Mouse (Mus musculus): ENCODE measurements around the gene Efcab9.

Efcab9 gene

DNA sequence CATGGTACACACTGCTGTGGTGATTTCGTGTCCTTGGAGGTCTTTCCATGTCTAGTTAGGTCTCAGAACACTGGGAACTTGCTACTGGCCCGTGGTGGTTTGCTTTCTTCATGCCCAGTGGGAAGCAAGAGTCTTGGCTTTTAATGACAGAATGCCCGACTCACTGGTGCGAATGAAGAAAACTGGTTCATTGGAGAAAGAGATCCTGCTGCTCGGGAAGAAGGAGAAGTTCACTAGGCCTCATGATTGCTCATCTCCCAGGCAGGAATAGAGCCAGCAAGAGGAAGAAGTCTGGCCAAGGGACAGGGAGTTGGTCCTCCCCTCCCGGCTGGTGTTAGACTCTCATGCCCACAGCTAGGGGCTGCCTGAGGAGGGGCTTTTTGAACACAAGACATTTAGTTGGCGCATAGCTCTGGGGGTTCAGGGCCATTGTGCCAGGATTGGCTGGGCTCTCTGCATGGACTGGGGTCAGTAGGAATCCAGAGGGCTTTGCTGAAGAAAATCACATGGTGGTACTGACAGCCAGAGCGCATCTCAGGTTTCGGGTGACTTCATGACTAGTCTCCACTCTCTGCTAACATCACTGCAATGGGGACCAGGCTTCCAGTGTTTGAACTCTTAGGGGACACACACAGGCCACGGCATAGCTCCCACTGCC is 24.6 kb upstream of the Efcab9 start:
- CTCF ChIA-PET = interaction anchor here (0.7 kb wide), 1 partner anchor 128 kb away, joined by 3 read pairs; no protein-coding TSS in a partner anchor

DNA sequence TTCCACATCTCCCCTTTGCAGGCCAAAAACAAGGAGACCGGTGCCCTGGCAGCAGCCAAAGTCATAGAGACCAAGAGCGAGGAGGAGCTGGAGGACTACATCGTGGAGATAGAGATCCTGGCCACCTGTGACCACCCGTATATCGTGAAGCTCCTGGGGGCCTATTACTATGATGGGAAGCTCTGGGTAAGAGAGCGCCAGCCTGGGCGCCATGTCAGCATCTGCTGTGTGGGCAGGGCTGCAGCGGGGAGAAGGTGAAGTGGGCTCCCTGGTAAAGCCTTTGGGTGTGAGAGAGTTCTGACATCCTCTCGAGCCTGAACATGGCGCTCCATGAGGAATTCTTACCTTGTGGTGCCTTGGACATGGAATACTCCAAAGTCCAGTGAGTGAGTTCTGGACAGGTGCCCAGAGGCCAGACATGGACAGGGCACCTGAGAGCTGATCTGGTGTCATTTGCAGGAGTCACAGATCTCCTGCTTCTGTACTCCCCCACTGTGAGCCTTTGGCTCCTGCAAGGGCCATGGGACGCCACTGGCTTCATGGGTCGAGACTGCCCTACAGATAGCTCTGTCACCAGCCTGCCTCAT is 23.3 kb upstream of the Efcab9 start:
- CTCF ChIA-PET = interaction anchor here (0.6 to 0.7 kb wide), 3 partner anchors 9 to 31 kb away, joined by 4 to 9 read pairs (median 5); no protein-coding TSS in a partner anchor

DNA sequence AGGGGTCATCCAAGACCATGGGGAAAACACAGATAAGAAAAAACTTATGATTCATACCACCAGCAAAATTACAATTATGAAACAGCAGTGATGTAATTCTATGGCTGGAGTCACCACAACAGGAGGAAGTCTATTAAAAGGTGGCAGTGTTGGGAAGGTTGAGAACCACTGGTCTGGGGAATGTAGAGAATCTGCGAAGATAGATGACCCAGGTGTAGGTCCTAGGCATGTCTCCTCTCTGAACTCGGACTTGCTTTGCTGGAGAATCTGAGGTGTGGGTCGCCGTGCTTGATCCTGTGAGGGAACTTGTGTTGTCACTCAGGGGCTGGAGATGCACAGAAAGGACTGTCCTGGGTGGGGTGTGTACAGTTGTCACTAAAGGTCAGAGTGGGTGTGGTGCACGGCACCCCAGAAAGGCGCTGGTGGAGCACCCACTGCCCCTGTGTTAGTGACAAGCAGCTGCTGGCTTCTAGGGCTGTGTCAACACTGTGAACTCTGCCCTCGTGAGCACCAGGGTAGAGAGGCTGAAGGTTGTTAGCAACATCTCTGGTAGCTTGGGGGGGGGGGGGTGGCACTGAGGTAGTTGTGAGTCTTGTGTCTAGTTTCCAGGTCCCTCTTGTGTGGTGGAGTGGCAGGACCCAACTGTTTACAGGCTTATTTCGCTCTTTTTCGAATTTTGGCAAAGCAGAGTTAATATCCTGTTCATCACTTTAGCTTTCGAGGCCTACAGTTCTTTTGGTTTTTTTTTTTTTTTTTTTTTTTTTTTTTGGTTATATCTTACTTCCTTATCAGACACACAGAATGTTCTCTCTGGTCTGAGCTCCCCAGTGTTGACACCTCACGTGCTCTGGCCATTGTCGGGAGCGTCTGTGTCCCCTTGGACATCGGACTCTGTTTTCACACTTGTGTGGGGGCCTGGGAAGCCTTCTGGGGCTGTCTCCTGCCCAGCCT is 22.5 kb upstream of the Efcab9 start:
- CTCF ChIA-PET = interaction anchor here (0.6 to 0.7 kb wide), 2 partner anchors 32 to 145 kb away, joined by 5 to 9 read pairs; no protein-coding TSS in a partner anchor

GRCm38 (mm10) chr11:32553311-32554140 is 21.6 kb upstream of the Efcab9 start:
- CTCF ChIA-PET = interaction anchor here (0.6 kb wide), 1 partner anchor 167 kb away, joined by 3 read pairs; no protein-coding TSS in a partner anchor

GRCm38 (mm10) chr11:32552401-32553090 is 20.7 kb upstream of the Efcab9 start:
- CTCF ChIA-PET = no interaction called here

- CTCF ChIA-PET = no interaction called here
Observed at GRCm38 (mm10) chr11:32551579-32552297, 19.9 kb upstream of the Efcab9 start.

DNA sequence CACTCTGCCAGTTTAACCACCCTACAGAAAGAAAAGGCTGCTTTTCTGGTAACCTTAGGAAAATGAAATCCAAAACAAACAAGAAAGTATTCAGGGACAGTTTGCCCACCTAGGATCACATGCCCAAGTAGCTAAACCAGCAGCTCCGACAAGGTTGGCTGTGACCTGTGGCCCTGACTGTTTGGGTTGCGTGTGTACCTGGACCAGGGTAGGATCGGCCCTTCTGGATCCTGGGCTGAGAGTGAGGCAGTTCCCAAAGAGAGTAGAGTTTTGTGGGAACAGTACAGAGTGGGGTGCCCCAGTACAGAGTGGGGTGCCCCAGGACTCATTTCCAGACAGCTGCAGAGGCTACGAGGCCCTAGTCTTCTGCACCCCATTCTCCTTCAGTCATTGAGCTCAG is 19.2 kb upstream of the Efcab9 start:
- CTCF ChIA-PET = no interaction called here

DNA sequence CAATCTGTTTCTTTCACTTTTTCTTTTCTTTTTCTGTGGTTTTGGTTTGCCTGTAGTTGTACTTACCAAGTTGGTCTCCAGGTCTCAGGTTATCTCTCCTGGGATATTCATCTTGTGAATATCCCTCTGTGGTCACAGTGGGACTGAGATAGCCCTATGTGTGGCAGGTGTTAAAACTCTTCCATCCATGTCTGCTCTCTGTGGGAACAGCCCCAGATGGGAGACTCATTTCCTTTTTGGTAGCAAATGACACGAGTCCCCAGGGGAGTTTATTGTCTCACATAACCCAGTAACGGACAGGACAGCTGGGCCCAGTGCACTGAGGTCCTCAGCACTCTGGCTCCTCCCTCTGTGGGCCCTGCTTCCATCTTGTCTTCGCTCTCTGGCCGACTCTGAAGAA is 18.2 kb upstream of the Efcab9 start:
- CTCF ChIA-PET = no interaction called here

- CTCF ChIA-PET = interaction anchor here (0.6 to 0.9 kb wide), 2 partner anchors 8 to 55 kb away, joined by 3 to 5 read pairs; no protein-coding TSS in a partner anchor
Observed at GRCm38 (mm10) chr11:32549236-32549635, 17.4 kb upstream of the Efcab9 start.

DNA sequence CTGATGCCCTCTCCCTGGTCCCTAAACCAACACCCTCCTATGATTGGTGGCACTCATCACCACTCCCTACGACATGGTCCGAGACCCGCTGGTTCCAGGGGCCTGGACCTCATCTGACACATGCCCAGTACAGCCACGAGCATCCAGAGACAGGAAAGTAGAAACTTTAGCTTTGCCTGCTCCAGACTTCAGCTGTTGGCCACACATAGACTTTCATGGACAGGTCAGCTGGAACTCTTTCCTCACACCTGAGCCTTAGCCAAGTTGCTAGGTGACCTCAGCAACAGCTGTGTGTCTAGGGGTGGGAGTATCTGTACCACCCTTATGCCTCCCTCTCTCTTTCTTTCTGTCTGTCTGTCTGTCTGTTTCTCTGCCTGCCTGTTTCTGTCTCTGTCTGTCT is 16.4 kb upstream of the Efcab9 start:
- CTCF ChIA-PET = interaction anchor here (0.9 kb wide), 1 partner anchor 9 kb away, joined by 5 read pairs; no protein-coding TSS in a partner anchor

DNA sequence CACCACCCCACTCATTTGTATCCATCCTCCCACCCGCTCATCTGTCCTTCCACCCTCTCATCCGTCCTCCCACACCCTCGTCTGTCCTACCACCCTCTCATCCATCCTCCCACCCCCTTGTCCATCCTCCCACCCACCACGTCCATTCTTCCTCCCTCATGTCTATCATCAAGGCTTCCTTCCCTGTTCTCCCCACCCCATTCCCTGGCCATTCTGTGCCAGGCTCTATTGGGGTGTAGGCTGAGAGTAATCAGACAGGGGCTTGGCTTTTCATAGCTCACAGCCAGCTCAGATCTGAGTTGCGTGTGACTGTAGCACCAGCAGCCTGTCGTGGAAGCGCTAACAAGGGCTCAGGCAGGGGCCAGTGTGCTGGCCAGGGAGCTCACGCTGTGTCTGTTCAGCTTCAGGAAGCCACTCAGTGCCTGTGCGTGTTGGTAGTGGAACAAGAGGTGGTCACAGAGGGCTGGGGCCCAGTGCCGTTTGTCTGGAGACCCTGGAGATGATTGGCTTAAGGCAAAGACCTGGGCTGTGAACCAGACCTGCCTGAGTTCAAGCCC is 15.6 kb upstream of the Efcab9 start:
- CTCF ChIA-PET = no interaction called here

DNA sequence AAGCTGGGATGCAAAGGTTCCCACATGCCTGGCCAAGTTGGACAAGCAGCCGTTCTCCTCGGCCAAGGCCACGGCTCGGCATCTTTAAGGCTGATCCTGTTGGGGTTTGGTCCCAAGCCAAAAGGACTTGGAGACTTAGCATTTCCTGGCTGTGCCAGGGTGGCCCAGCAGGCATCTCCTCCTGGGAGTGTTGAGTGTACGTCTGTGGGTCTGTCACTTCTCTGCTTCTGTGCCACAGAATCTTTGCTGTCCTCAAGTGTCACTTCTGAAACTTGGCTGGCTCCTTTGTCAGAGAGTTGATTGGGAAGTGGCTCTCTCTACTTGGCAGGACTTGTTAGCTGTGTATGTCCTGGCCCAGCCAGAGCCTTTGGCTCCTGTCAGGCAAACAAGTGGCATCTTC is 14.6 kb upstream of the Efcab9 start:
- CTCF ChIA-PET = interaction anchor here (0.6 kb wide), 1 partner anchor 9 kb away, joined by 4 read pairs; no protein-coding TSS in a partner anchor

- CTCF ChIA-PET = no interaction called here
Observed at GRCm38 (mm10) chr11:32545605-32546004, 13.7 kb upstream of the Efcab9 start.

DNA sequence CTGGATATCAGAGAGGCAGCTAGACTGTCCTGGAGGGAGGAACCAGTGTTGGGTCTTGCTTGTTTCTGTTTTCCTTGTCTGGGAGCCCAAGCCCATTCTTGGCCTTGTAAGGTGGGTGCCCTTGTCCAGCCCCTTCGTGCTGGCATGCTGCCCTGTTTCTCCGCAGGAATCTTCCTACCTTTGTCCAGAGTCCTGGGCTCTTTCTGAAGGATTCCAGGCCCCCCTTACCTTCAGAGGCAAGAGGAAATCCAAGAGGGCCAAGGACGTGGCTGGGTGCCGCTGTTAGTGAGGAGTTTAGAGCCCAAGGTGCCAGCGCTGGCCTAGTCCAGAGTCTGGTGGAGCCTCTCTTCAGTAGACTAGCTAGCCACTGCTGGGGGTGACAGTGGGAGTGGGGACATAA is 12.6 kb upstream of the Efcab9 start:
- CTCF ChIA-PET = no interaction called here

DNA sequence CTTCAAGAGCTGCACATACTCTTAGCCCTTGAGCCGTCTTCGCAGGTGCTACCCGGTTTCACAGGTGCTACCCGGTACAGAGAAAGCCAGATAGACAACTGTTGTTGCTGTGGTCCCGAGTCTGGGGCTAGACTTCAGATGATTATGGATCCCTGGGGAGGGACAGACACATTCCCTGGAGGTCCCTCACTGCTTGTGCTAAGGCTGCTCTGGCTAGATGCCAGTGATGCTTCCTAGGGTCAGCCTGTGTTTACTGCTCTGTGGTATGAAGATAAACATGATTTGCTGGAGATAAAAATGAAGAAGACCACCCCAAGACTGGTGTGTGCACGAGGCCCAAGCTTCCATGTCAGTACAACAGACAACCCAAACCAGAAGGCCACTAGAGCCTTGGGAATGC is 12.2 kb upstream of the Efcab9 start:
- CTCF ChIA-PET = interaction anchor here (0.6 kb wide), 1 partner anchor 18 kb away, joined by 4 read pairs; no protein-coding TSS in a partner anchor

DNA sequence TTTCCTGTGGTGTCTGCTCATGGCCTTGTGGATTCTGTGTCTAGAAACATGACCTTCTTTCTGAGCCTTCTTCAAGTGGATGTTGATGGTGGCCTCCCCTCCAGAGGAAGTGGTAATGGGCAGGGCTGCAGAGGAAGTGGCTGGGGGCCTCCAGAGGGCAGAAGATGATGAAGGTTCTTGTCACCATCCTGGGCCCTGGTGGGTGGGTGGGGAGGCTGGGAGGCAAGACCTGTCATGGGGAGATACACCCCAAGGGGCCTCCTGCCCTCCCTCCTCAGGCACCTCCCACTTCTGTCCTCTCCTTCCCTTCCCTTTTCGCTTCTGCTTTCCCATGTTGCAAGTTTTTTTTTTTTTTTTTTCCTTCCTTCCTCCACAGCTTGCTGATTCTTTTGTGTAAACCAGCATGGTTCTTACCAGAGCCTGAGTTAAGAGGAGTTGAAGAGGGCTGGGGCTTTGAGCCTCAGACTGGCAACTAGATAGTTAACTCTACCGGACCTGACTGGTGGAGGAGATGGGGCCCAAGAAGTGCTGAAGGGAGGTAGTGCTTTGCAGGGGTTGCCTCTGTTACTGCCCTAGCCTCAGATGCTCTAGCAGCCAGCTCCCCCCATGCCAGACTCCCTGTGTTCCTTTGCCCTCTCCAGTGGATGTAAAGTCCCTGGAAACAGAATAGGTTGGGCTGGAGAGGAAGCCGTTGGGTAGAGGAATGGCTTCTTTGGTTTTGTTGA is 11.0 kb upstream of the Efcab9 start:
- CTCF ChIA-PET = interaction anchor here (0.6 to 1.3 kb wide), 6 partner anchors 9 to 416 kb away, joined by 3 to 9 read pairs (median 4); no protein-coding TSS in a partner anchor

- CTCF ChIA-PET = interaction anchor here (1.3 kb wide), 1 partner anchor 8 kb away, joined by 6 read pairs; no protein-coding TSS in a partner anchor
Observed at GRCm38 (mm10) chr11:32542181-32542580, 10.3 kb upstream of the Efcab9 start.

GRCm38 (mm10) chr11:32540463-32540862 is 8.6 kb upstream of the Efcab9 start:
- CTCF ChIA-PET = no interaction called here

GRCm38 (mm10) chr11:32539717-32540116 is 7.8 kb upstream of the Efcab9 start:
- CTCF ChIA-PET = no interaction called here

Measured in spleen, embryonic (tissue).